Mouse (Mus musculus) liver, embryonic 11.5 days (tissue): ENCODE results near the gene Ppib. TPM values are rescaled to one million over a fixed set of nuclear protein-coding genes. Genes with fewer than 3 reads are reported as not detected.
A peak's percentile ranks its signal among the peaks of the same experiment; 100 is the strongest.

Source experiments
- ATAC-seq: fragments of 200-750 bp; cut with Nextera tagmentation; replicated peaks from 2 replicates; pipeline ENCODE4 v1.8.0; 2017; ENCODE audit warnings: moderate number of reproducible peaks, mild to moderate bottlenecking, moderate TSS enrichment, moderate library complexity; ENCODE audit not compliant: low FRiP score
- DNase-seq: peaks from one replicate; pipeline ENCODE4 v3.0.0-alpha.2; 2017; ENCODE audit warnings: low spot score
- H3K27ac ChIP-seq: fragments of 300-500 bp; sonication (generic); 2 replicates; pipeline ENCODE4 v1.5.1; 2014; ENCODE audit warnings: mild to moderate bottlenecking, low read depth, low read length, control low read depth
- H3K27me3 ChIP-seq: fragments of 300-500 bp; sonication (generic); replicated peaks from 2 replicates; pipeline ENCODE4 v1.6.1; 2014; ENCODE audit warnings: low read length, mixed read lengths; ENCODE audit not compliant: control insufficient read depth, insufficient read depth
- H3K36me3 ChIP-seq: fragments of 300-500 bp; sonication (generic); 2 replicates; pipeline ENCODE4 v1.6.1; 2014; ENCODE audit warnings: mild to moderate bottlenecking, low read length, moderate library complexity, mixed read lengths; ENCODE audit not compliant: control insufficient read depth, insufficient read depth
- H3K4me1 ChIP-seq: fragments of 300-500 bp; sonication (generic); replicated peaks from 2 replicates; pipeline ENCODE4 v1.6.1; 2014; ENCODE audit warnings: low read length, mixed read lengths; ENCODE audit not compliant: control insufficient read depth, insufficient read depth
- H3K4me2 ChIP-seq: fragments of 300-500 bp; sonication (generic); 2 replicates; pipeline ENCODE4 v1.6.1; 2014; ENCODE audit warnings: mild to moderate bottlenecking, control low read depth, moderate library complexity
- H3K4me3 ChIP-seq: fragments of 300-500 bp; sonication (generic); 2 replicates; pipeline ENCODE4 v1.5.1; 2014; ENCODE audit warnings: low read depth, low read length, control low read depth
- H3K9ac ChIP-seq: fragments of 300-500 bp; sonication (generic); 2 replicates; pipeline ENCODE4 v1.6.1; 2014; ENCODE audit warnings: low read depth, low read length, control low read depth
- H3K9me3 ChIP-seq: fragments of 300-500 bp; sonication (generic); 2 replicates; pipeline ENCODE4 v1.6.1; 2016; ENCODE audit warnings: low read length, inconsistent platforms, mixed read lengths; ENCODE audit not compliant: control insufficient read depth
- WGBS: fragments of 180-500 bp; shearing (Covaris S2); extraction: QIAGEN DNeasy Blood & Tissue Kit; methylation state at CpG from one replicate; pipeline ENCODE4 v1.1.7; 2014; 5-methylcytosine and 5-hydroxymethylcytosine counted together
- polyA plus RNA-seq: library from polyadenylated mRNA; unstranded; fragments of >200 nt; fragmentation: Nextera tagmentation; extraction: Ambion mirVana; gene quantifications from 2 replicates; pipeline ENCODE4 v1.2.1, GENCODE M21; 2014

The Ppib gene
- polyA plus RNA-seq = 569 TPM in 2 replicates

DNA sequence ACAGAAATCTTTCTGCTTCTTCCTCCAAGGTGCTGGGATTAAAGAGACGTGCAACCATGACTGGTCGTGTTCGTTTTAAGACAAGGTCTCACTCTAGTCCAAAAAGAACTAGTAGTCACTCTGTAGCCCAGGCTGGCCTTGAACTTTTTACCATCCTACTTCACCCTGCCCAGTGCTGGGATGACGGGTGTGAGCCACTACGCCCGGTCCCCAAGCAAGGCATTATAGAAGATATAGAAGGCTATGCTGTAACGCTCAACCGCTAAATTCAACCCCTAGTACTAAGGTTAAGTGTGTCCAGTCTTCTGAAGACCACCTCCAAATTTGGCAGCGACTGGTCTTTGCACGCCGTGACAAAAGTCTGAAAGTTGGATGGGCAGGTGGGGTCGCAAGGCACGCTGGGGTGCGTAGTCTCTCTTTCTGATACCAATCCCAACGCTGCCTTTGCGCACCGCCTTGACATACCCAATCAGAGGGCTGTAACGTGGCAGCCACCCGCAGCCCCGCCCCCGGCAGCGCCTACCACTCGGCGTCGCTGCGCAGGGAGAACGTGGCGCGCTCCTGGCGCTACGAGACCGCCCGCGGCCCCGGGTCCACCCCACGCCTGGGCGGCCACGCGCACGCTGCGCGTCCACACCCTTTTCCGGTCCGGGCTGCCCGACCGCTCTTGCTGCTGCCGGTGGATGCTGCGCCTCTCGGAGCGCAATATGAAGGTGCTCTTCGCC lies at the start of gene Ppib:
Gene Ppib (plus strand): TSS at position 640 of the 725 bp plus-strand sequence.
- Histone ChIP-seq H3K27me3 (no peaks in the 10 kb centered on the region), H3K4me2 (peak within 1 kb of the TSS; percentile 93), H3K9ac (peak within 1 kb of the TSS; percentile 87), H3K27ac (peak within 1 kb of the TSS; percentile 69), H3K9me3 (no peaks in the 10 kb centered on the region), H3K4me1 (peaks cover 6% of the 10 kb centered on the region; the same call in 1 of the 2 replicates), H3K36me3 (peaks cover 24% of the 10 kb centered on the region), H3K4me3 (peak within 1 kb of the TSS; percentile 86)
- ATAC-seq (peak; percentile 99), DNase-seq (peak; percentile 99)
- WGBS = 2% methylated on average over 51 of the region's 51 CpGs

GRCm38 (mm10) chr9:66020601-66021000 lies 39.4 kb upstream of the Ppib start:
- H3K27me3 ChIP-seq = no peaks in the 10 kb centered on the region
- H3K9ac ChIP-seq = no peak overlapping the region
- no peak overlapping the region for H3K4me3 ChIP-seq
- H3K4me1 ChIP-seq = no peaks in the 10 kb centered on the region
- no peaks in the 10 kb centered on the region for H3K9me3 ChIP-seq
- no peak overlapping the region for H3K4me2 ChIP-seq
- H3K27ac ChIP-seq = no peak overlapping the region
- DNase-seq = no peak
- ATAC-seq = no peak
- H3K36me3 ChIP-seq = no peaks in the 10 kb centered on the region; the same call in 1 of the 2 replicates

DNA sequence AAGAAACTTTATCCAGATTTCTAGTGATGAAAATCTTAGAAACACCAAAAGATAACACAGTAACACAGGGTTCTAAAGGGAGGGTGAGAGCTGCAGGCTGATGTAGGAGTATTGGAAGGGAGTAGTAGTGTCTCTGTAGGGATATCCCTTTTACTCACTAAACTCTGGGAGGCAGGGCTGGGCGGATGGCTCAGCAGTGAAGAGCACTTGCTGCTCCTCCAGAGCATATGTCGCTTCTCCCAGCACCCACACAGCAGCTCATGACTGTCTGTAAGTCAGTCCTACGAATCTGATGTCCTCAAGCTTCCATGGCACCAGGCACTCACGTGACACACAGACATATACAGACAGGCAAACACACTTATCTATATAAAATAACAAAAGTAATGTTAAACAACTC lies 21.9 kb upstream of the Ppib start:
- H3K4me2 ChIP-seq = no peak overlapping the region
- DNase-seq (no peak), ATAC-seq (no peak)
- H3K27me3 ChIP-seq = no peaks in the 10 kb centered on the region
- H3K27ac ChIP-seq = no peak overlapping the region
- no peak overlapping the region for H3K9ac ChIP-seq
- 84% methylated on average over 4 of the region's 4 CpGs for WGBS
- no peaks in the 10 kb centered on the region for H3K9me3 ChIP-seq
- peaks cover 4% of the 10 kb centered on the region; the same call in 1 of the 2 replicates for H3K36me3 ChIP-seq
- no peaks in the 10 kb centered on the region for H3K4me1 ChIP-seq
- H3K4me3 ChIP-seq = no peak overlapping the region

- 87% methylated on average over 4 of the region's 4 CpGs for WGBS
- H3K27ac ChIP-seq = no peak overlapping the region
- H3K27me3 ChIP-seq = no peaks in the 10 kb centered on the region
- no peak overlapping the region for H3K4me2 ChIP-seq
- no peak overlapping the region for H3K9ac ChIP-seq
- H3K36me3 ChIP-seq = peaks cover 4% of the 10 kb centered on the region; the same call in 1 of the 2 replicates
- H3K4me1 ChIP-seq = no peaks in the 10 kb centered on the region
- no peak overlapping the region for H3K4me3 ChIP-seq
- H3K9me3 ChIP-seq = no peaks in the 10 kb centered on the region
- DNase-seq (no peak), ATAC-seq (no peak)
These were observed 21.4 kb upstream of the Ppib start for GRCm38 (mm10) chr9:66038581-66038980.

DNA sequence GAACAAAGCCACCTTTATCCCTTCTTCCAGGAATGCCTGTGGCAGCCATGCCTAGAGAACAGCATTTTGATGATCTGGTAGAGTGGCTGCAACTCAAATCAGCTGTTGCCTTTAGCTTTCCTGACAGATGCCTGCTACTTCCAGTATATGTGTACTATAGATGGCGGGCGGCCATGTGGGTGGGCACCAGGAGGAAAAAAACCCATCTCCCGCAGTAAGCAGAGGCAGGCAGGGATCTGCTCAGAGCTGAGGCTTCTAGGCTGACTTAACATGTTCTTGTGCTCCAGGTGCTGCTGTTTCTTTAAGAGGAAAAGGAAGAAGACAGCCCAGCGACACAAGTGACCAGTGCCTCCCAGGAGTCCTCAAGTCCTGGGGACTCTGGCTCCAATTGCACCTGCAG lies 20.7 kb upstream of the Ppib start:
- no peaks in the 10 kb centered on the region for H3K27me3 ChIP-seq
- H3K4me2 ChIP-seq = no peak overlapping the region
- no peaks in the 10 kb centered on the region for H3K9me3 ChIP-seq
- no peaks in the 10 kb centered on the region for H3K4me1 ChIP-seq
- no peak overlapping the region for H3K9ac ChIP-seq
- no peak overlapping the region for H3K4me3 ChIP-seq
- H3K36me3 ChIP-seq = peaks cover 4% of the 10 kb centered on the region; the same call in 1 of the 2 replicates
- no peak overlapping the region for H3K27ac ChIP-seq
- no peak for ATAC-seq
- 87% methylated on average over 4 of the region's 4 CpGs for WGBS
- no peak for DNase-seq

DNA sequence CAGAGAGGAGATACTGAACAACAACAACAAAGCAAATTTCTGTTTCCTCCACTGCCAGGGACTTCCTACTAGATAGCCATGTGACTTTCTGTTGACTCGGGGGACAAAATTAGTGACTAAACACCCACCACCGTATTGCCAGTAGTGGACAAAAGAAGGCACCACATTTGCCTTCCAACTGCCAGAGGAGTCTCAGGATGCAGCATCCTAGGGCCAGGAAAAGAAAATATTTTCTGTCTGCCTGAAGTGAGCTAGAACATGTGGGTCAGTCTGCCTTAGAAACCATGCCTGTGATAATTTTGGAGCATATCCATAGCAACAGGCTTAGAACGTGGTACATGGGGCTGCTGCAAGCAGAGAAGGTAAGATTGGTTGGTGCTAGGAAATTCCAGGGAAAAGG lies 19.2 kb upstream of the Ppib start:
- no peak overlapping the region for H3K9ac ChIP-seq
- no peaks in the 10 kb centered on the region for H3K9me3 ChIP-seq
- H3K27ac ChIP-seq = no peak overlapping the region
- DNase-seq (no peak), ATAC-seq (no peak)
- H3K27me3 ChIP-seq = no peaks in the 10 kb centered on the region
- no peak overlapping the region for H3K4me3 ChIP-seq
- WGBS = 77% methylated on average over 3 of the region's 3 CpGs
- no peak overlapping the region for H3K4me2 ChIP-seq
- H3K36me3 ChIP-seq = peaks cover 4% of the 10 kb centered on the region; the same call in 1 of the 2 replicates
- no peaks in the 10 kb centered on the region for H3K4me1 ChIP-seq

DNA sequence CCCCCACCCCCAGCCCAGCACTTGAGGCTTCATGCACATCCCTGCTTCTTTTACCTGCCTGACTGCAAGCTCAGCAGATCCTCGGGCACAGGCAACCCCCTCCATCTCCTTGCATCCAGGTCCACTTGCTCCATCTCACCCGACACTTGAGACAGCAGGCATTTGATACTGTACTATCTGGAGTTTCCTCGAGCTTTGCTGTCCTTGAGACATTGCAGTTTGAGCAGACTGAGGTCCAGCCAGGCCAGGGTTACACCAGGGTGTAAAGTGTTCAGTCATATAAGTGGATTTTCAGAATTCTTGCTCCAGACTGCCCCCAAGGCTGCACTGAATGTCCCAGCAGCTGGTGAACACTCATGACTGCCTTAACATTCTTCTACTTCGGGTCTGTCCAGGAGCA lies 17.7 kb upstream of the Ppib start:
- no peak overlapping the region for H3K27ac ChIP-seq
- H3K27me3 ChIP-seq = no peaks in the 10 kb centered on the region
- H3K4me3 ChIP-seq = no peak overlapping the region
- peaks cover 4% of the 10 kb centered on the region; the same call in 1 of the 2 replicates for H3K36me3 ChIP-seq
- no peaks in the 10 kb centered on the region for H3K9me3 ChIP-seq
- H3K4me2 ChIP-seq = no peak overlapping the region
- no peaks in the 10 kb centered on the region for H3K4me1 ChIP-seq
- 79% methylated on average over 4 of the region's 4 CpGs for WGBS
- DNase-seq (no peak), ATAC-seq (no peak)
- no peak overlapping the region for H3K9ac ChIP-seq

GRCm38 (mm10) chr9:66043241-66043640 lies 16.8 kb upstream of the Ppib start:
- DNase-seq (no peak), ATAC-seq (no peak)
- no peak overlapping the region for H3K27ac ChIP-seq
- no peaks in the 10 kb centered on the region for H3K9me3 ChIP-seq
- no peak overlapping the region for H3K4me2 ChIP-seq
- no peaks in the 10 kb centered on the region for H3K27me3 ChIP-seq
- peaks cover 4% of the 10 kb centered on the region; the same call in 1 of the 2 replicates for H3K36me3 ChIP-seq
- WGBS = 92% methylated on average over 3 of the region's 3 CpGs
- no peaks in the 10 kb centered on the region for H3K4me1 ChIP-seq
- no peak overlapping the region for H3K4me3 ChIP-seq
- no peak overlapping the region for H3K9ac ChIP-seq
